Mouse (Mus musculus) kidney, embryonic 14.5 days (tissue): ENCODE data around the gene Egf. TPM values are rescaled to one million over a fixed set of nuclear protein-coding genes. Genes with fewer than 3 reads are reported as not detected.

ENCODE experiments used
- microRNA-seq: library from miRNA; unstranded; fragments of <30 nt; microRNA quantifications from one replicate; pipeline ENCODE4, GENCODE M21; 2016
- polyA plus RNA-seq: library from polyadenylated mRNA; unstranded; fragments of >200 nt; fragmentation: Nextera tagmentation; extraction: Ambion mirVana; gene quantifications from 2 replicates; pipeline ENCODE4 v1.2.1, GENCODE M21; 2014

Gene Egf
- polyA plus RNA-seq, 1 experiment from 2014 or later = 1.8 TPM

Small RNA genes within 50 kb of the gene (microRNA-seq; reads per million reads assigned to microRNA genes)
- gene Gm24515 = not detected

Other genes starting within 250 kb of the Egf start
- 38.9 and 50.4 TPM in 2 replicates for gene Elovl6, start 223.0 kb downstream of the Egf start, polyA plus RNA-seq
- not detected in 2 replicates for gene Lrit3, start 48.7 kb upstream of the Egf start, polyA plus RNA-seq
- gene Rrh, start 67.3 kb upstream of the Egf start, polyA plus RNA-seq = 0.26 TPM in 1 of 2 replicates, not detected in the other
- gene Gar1, start 76.1 kb upstream of the Egf start, polyA plus RNA-seq = 52.2 and 77.2 TPM in 2 replicates
- gene Cfi, start 80.6 kb upstream of the Egf start, polyA plus RNA-seq = 6.5 and 7.8 TPM in 2 replicates
- 47.8 and 48.1 TPM in 2 replicates for gene Pla2g12a, start 123.3 kb upstream of the Egf start, polyA plus RNA-seq
- gene Casp6, start 146.1 kb upstream of the Egf start, polyA plus RNA-seq = 83.0 and 99.3 TPM in 2 replicates
- gene Mcub, start 214.9 kb upstream of the Egf start, polyA plus RNA-seq = 0.80 and 1.6 TPM in 2 replicates